ENCODE assay signal across 22 mouse cellular contexts in genomic region chr13:92540997-92541396, GRCm38 (mm10). TPM values are rescaled to one million over a fixed set of nuclear protein-coding genes. Genes with fewer than 3 reads are reported as not detected.
"Had no signal": no experiment of that assay in that cellular context is flagged by ENCODE, and none has a peak within 500 bp of the region (broad histone marks: within the 10 kb centered on the region; RNA-seq: fewer than 3 reads in every experiment).

No protein-coding gene starts in this region.

- H3K27ac ChIP-seq: midbrain, embryonic 13.5 days; midbrain, embryonic 15.5 days; neural tube, embryonic 13.5 days; stomach, embryonic 15.5 days; stomach, postnatal 0 days had no signal

- H3K9ac ChIP-seq: lung, embryonic 14.5 days; midbrain, embryonic 13.5 days; midbrain, embryonic 15.5 days; neural tube, embryonic 13.5 days; stomach, embryonic 15.5 days had no signal

- H3K4me2 ChIP-seq: lung, embryonic 14.5 days; midbrain, embryonic 11.5 days; midbrain, embryonic 13.5 days; midbrain, embryonic 15.5 days; neural tube, embryonic 13.5 days; stomach, embryonic 15.5 days had no signal

- DNase-seq: lung, adult 18-20 months; lung, embryonic 14.5 days; lung, postnatal 10 days; lung, postnatal 4 days; right cerebral cortex, postnatal 14 days; thymus, adult 2 months; thymus, postnatal 25 days; thymus, postnatal 4 days had no signal

- H3K36me3 ChIP-seq: midbrain, embryonic 13.5 days; midbrain, embryonic 15.5 days; neural tube, embryonic 13.5 days; stomach, embryonic 15.5 days had no signal

- H3K4me3 ChIP-seq: midbrain, embryonic 13.5 days; midbrain, embryonic 15.5 days; neural tube, embryonic 13.5 days; stomach, embryonic 15.5 days had no signal

- H3K27me3 ChIP-seq: midbrain, embryonic 13.5 days; midbrain, embryonic 15.5 days; neural tube, embryonic 13.5 days; stomach, embryonic 15.5 days had no signal

- H3K4me1 ChIP-seq: midbrain, embryonic 13.5 days; midbrain, embryonic 15.5 days; neural tube, embryonic 13.5 days; stomach, embryonic 15.5 days had no signal

- H3K9me3 ChIP-seq: midbrain, embryonic 13.5 days; midbrain, embryonic 15.5 days; neural tube, embryonic 13.5 days; stomach, embryonic 15.5 days had no signal

- ATAC-seq: midbrain, embryonic 13.5 days; midbrain, embryonic 15.5 days had no signal

RNA-seq across cellular contexts. Expression of gene Spz1, which starts 35.0 kb away (rescaled TPM):
- total RNA-seq: megakaryocyte-erythroid progenitor cell, adult 5-6 weeks; midbrain, postnatal 0 days; neutrophil, adult 5-6 weeks had no signal
- polyA plus RNA-seq: liver, embryonic 16.5 days; lung, embryonic 14.5 days; lung, embryonic 16.5 days; midbrain, embryonic 11.5 days; midbrain, embryonic 13.5 days; midbrain, embryonic 15.5 days; midbrain, postnatal 0 days; neural tube, embryonic 11.5 days; neural tube, embryonic 13.5 days; spleen, adult 2 months; stomach, embryonic 15.5 days; stomach, postnatal 0 days; urinary bladder, adult 2 months had no signal

RNA-seq across cellular contexts. Expression of gene Fam151b, which starts 57.2 kb away (rescaled TPM):
- polyA plus RNA-seq: lung, embryonic 14.5 days; lung, embryonic 16.5 days; midbrain, embryonic 11.5 days had no signal
